Mouse (Mus musculus) thymus, postnatal 10 days (tissue): ENCODE measurements around the gene Shc1.
"Not testable (repeated sequence)": the region's sequence is repeated elsewhere in the genome, so short reads cannot be mapped to it uniquely, and the experiment has no call there.

Experiments
- DNase-seq, 2 experiments: peaks; one replicate each; pipeline ENCODE4 v3.0.0; 2021; ENCODE audit warnings: low spot score in 2 of 2

Shc1 gene

DNA sequence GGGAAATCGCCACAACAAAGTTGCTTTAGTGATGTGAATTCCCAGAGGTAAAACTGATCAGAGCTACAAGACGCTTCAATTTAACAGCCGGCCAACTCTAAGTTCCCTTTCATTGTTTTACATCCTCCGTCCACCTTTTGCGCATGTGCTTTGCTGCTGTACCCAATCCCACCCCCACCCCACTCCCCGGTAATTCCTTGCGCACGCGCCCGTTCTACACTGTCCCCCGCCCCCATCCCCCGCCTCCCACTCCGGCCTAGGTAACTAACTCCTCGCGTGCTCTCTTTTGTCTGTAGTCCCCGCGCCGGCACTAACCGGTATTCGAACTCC lies 438 bp upstream of the Shc1 start:
- DNase-seq = no peak

- peak in 1 of 2 experiments; percentile 39 for DNase-seq
These were observed 613 bp downstream of the Shc1 start for GRCm38 (mm10) chr3:89418861-89419250.

GRCm38 (mm10) chr3:89419571-89419970 lies 1.3 kb downstream of the Shc1 start:
- DNase-seq = no peak

- DNase-seq = no peak
These were observed 1.7 kb downstream of the Shc1 start for GRCm38 (mm10) chr3:89419981-89420380.

- no peak for DNase-seq
These were observed 2.2 kb downstream of the Shc1 start for GRCm38 (mm10) chr3:89420421-89420820.

DNA sequence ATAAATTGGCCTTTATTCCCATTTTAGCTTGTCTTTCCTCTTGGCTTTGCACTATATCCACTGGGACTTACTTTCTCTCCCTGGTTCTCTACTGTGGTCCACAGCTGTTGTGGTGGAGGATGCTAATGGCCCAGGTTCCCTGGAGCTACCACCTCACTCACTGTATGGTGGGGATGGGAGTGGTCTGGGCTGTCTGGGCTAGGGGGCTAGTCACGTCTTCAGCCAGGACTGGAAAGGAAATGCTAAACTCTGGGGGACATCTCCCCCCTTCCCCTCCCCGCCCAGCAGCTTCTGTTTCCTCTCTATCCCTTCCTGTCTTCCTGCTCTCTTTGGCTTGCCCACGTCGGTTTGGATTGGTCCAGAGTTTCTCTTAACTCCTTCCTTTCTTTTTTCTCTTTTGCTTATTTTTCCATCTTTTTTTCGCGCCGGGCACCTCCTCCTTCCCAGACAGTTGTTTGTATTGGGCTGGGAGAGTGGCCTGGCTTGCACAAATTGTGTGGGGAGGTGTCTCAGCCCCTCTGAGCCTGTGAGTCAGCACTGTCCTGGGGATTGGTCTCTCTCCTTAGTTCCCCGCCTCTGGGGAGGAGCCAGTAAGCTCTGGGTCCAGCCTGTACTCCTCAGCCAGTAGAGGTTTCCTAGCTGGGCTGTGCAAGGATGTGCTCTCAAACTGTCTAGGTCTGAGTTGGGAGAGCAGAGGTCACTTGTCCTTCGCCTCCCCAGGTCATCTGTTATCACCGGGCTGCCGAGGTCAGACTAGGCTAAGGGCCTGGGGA lies 2.9 kb downstream of the Shc1 start:
- DNase-seq = no peak

DNA sequence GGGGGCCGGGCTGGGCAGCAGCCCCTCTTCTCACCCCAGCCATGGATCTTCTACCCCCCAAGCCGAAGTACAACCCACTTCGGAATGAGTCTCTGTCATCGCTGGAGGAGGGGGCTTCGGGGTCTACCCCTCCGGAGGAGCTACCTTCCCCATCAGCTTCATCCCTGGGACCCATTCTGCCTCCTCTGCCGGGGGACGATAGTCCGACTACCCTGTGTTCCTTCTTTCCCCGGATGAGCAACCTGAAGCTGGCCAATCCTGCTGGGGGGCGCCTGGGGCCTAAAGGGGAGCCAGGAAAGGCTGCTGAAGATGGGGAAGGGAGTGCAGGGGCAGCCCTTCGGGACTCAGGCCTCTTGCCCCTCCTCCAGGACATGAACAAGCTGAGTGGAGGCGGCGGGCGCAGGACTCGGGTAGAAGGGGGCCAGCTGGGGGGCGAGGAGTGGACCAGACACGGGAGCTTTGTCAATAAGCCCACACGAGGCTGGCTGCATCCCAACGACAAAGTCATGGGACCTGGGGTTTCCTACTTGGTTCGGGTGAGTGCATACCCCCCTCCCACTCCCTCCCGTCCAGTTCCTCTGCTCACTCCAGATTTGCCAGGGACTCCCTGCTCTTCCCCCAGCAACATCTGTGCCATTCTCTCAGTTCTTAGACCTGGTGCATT lies 3.7 kb downstream of the Shc1 start:
- DNase-seq = no peak

GRCm38 (mm10) chr3:89422556-89423205 lies 4.4 kb downstream of the Shc1 start:
- DNase-seq = no peak

- no peak for DNase-seq
These were observed 6.3 kb downstream of the Shc1 start for GRCm38 (mm10) chr3:89424416-89425140.

DNA sequence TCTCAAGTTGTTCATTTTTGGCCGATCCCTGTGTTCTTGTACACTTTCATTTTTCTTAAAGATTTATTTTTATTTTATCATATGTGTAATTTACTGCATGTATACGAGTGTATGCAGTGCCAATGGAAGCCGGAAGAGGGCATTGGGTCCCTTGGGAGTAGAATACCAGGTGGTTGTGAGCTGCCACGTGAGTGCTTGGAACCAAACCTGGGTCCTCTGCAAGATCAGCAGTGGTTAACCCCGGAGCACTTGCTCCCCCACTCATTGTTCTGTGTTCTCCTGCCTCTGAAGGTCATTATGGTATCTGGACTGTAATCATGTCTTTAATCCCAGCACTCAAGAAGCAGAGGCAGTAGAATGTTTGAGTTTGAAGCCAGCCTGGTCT lies 6.9 kb downstream of the Shc1 start:
- DNase-seq = no peak

- DNase-seq = no peak
These were observed 7.6 kb downstream of the Shc1 start for GRCm38 (mm10) chr3:89425876-89426275.

GRCm38 (mm10) chr3:89429021-89429420 lies 10.8 kb downstream of the Shc1 start:
- not testable (repeated sequence) for DNase-seq

DNA sequence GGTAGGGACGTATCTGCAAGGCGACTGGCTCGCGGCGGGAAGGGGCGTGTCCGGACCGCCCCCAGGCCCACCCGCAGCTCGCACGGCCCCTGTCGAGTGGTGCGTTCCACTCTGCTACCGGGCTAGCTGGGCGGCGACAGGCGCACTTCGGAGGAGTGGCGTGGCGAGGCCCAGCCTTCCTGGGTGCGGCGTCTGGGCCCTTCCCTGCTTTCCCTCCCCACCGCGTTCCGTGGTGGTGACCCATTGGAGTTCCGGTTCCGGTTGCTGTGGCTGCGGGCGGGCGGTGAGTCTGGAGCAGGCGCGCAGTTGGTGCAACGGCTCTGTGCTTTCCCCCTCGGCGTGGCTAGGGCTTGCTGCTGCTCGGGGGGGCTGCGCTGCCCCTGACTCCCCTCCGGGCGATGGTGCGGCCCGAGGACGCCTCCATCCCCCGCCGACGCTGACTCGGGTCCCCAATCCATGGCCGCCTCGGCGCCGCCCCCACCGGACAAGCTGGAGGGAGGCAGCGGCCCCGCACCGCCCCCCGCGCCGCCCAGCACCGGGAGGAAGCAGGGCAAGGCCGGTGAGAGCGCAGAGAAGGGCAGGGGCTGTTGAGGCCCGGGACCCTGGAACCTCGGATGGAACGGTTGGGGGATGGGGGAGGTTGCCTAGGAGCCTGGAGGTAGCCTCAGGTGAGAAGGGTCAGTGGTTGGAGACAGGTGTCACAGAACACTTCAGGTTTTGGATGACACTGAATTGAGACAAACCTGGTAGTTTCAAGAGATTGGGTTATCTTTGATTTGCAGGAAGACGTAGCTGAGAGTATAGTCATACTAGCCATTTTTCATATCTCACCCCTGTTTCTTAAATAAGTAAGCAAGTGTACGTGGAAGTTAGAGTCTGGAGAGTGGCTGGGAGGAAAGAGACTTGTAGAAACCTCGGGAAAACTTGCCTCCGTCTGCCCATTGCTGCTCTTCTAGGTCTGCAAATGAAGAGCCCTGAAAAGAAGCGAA lies 12.2 kb downstream of the Shc1 start, which contains the start of gene Pygo2:
Gene Pygo2 (plus strand): TSS at position 44 of the 989 bp plus-strand sequence.
- DNase-seq = peak; percentile 85 to 86

DNA sequence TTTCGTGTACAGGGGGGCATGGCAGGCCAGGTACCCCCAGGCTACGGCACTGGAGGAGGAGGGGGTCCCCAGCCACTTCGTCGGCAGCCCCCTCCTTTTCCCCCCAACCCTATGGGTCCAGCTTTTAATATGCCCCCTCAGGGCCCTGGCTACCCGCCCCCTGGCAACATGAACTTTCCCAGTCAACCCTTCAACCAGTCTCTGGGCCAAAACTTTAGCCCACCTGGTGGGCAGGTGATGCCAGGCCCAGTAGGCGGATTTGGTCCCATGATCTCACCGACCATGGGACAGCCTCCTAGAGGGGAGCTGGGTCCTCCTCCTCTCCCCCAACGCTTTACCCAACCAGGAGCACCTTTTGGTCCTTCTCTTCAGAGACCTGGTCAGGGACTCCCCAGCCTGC lies 14.4 kb downstream of the Shc1 start:
- no peak for DNase-seq

DNA sequence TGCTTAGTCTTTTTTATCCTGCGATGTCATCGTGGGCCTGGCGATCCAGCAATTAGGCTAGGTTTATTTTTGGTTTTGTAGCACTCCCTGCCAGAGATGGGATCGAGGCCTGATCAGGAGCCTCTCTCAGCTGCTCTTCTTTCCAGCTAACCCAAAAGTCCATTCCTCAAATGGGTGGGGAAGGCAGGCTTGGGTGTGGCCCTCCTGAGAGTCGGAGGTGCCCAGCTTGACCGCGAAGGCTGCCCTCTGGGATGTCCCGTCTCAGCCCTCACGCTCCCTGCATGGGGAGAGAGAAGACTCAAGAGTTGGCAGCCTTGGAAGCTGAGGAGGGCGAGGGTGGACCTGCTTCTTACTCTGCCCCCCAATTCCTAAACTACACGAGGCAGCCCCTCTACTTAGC lies 16.3 kb downstream of the Shc1 start:
- DNase-seq = no peak

GRCm38 (mm10) chr3:89435041-89435440 lies 16.8 kb downstream of the Shc1 start:
- no peak for DNase-seq

GRCm38 (mm10) chr3:89436176-89437113 lies 18.2 kb downstream of the Shc1 start, which contains the start of gene Pbxip1:
Gene Pbxip1 (plus strand): TSS chr3:89436706.
- DNase-seq = peak; percentile 54 to 62

GRCm38 (mm10) chr3:89437269-89437668 lies 19.0 kb downstream of the Shc1 start:
- DNase-seq = no peak

GRCm38 (mm10) chr3:89440691-89441090 lies 22.4 kb downstream of the Shc1 start:
- no peak for DNase-seq
